Mouse (Mus musculus): Measurements from ENCODE around the gene D17Wsu92e. TPM values are rescaled to one million over a fixed set of nuclear protein-coding genes. Genes with fewer than 3 reads are reported as not detected.

The D17Wsu92e gene
- 10.0 and 11.0 TPM in 2 replicates for polyA plus RNA-seq (2014; fragmentation: Nextera tagmentation; extraction: Ambion mirVana)

- Histone ChIP-seq H3K4me1 (ENCODE audit: control insufficient read depth, insufficient read depth, low read length) (peaks cover 15% of the 10 kb centered on the region), H3K27ac (ENCODE audit: low read depth, low read length) (peak within 1 kb of the TSS; percentile 87), H3K27me3 (ENCODE audit: control insufficient read depth, insufficient read depth, low read length) (no peaks in the 10 kb centered on the region), H3K9me3 (ENCODE audit: control insufficient read depth, low read length) (no peaks in the 10 kb centered on the region), H3K9ac (replicated peaks; ENCODE audit: low read depth, low read length) (peak within 1 kb of the TSS; percentile 93), H3K4me3 (ENCODE audit: low read depth, low read length) (peak within 1 kb of the TSS; percentile 90), H3K36me3 (ENCODE audit: control insufficient read depth, insufficient read depth, low read length) (no peaks in the 10 kb centered on the region), H3K4me2 (ENCODE audit: low read depth, low read length) (peak within 1 kb of the TSS; percentile 62)
- ATAC-seq (ENCODE audit: low read depth), result peak; percentile 96
- 4% methylated on average over 29 of the region's 56 CpGs for WGBS
Measured at GRCm38 (mm10) chr17:27820568-27821406, at the start of gene D17Wsu92e. Gene D17Wsu92e, minus strand, starts transcription at chr17:27820648.

GRCm38 (mm10) chr17:27866737-27867136 is 46.3 kb upstream of the D17Wsu92e start:
- 96% methylated on average over 4 of the region's 4 CpGs for WGBS
- H3K36me3 ChIP-seq (ENCODE audit: control insufficient read depth, insufficient read depth, low read length), result no peaks in the 10 kb centered on the region

GRCm38 (mm10) chr17:27865461-27865860 is 45.0 kb upstream of the D17Wsu92e start:
- Histone ChIP-seq H3K9ac (replicated peaks; ENCODE audit: low read depth, low read length) (no peak overlapping the region), H3K27ac (ENCODE audit: low read depth, low read length) (no peak overlapping the region), H3K4me3 (ENCODE audit: low read depth, low read length) (no peak overlapping the region), H3K36me3 (ENCODE audit: control insufficient read depth, insufficient read depth, low read length) (no peaks in the 10 kb centered on the region), H3K27me3 (ENCODE audit: control insufficient read depth, insufficient read depth, low read length) (no peaks in the 10 kb centered on the region), H3K4me1 (ENCODE audit: control insufficient read depth, insufficient read depth, low read length) (no peaks in the 10 kb centered on the region), H3K9me3 (ENCODE audit: control insufficient read depth, low read length) (no peaks in the 10 kb centered on the region), H3K4me2 (ENCODE audit: low read depth, low read length) (no peak overlapping the region)
- no peak for ATAC-seq (ENCODE audit: low read depth)
- 58% methylated on average over 2 of the region's 2 CpGs for WGBS

More at GRCm38 (mm10) chr17:27866737-27867136, 46.3 kb upstream of the D17Wsu92e start:
- Histone ChIP-seq H3K4me2 (ENCODE audit: low read depth, low read length) (no peak overlapping the region), H3K4me3 (ENCODE audit: low read depth, low read length) (no peak overlapping the region), H3K9me3 (ENCODE audit: control insufficient read depth, low read length) (no peaks in the 10 kb centered on the region), H3K27ac (ENCODE audit: low read depth, low read length) (no peak overlapping the region), H3K4me1 (ENCODE audit: control insufficient read depth, insufficient read depth, low read length) (no peaks in the 10 kb centered on the region), H3K9ac (replicated peaks; ENCODE audit: low read depth, low read length) (no peak overlapping the region), H3K27me3 (ENCODE audit: control insufficient read depth, insufficient read depth, low read length) (no peaks in the 10 kb centered on the region)
- no peak for ATAC-seq (ENCODE audit: low read depth)

GRCm38 (mm10) chr17:27859131-27859530 is 38.7 kb upstream of the D17Wsu92e start:
- H3K27me3 ChIP-seq (ENCODE audit: control insufficient read depth, insufficient read depth, low read length), result no peaks in the 10 kb centered on the region
- no peak overlapping the region for H3K4me2 ChIP-seq (ENCODE audit: low read depth, low read length)
- 37% methylated on average over 2 of the region's 2 CpGs for WGBS
- H3K9ac ChIP-seq (replicated peaks; ENCODE audit: low read depth, low read length), result no peak overlapping the region
- no peak overlapping the region for H3K27ac ChIP-seq (ENCODE audit: low read depth, low read length)
- no peak overlapping the region for H3K4me3 ChIP-seq (ENCODE audit: low read depth, low read length)
- no peak for ATAC-seq (ENCODE audit: low read depth)
- no peaks in the 10 kb centered on the region for H3K9me3 ChIP-seq (ENCODE audit: control insufficient read depth, low read length)
- H3K4me1 ChIP-seq (ENCODE audit: control insufficient read depth, insufficient read depth, low read length), result peaks cover 22% of the 10 kb centered on the region
- no peaks in the 10 kb centered on the region for H3K36me3 ChIP-seq (ENCODE audit: control insufficient read depth, insufficient read depth, low read length)

- 39% methylated on average over 11 of the region's 11 CpGs for WGBS
Measured at GRCm38 (mm10) chr17:27857649-27858475, 37.4 kb upstream of the D17Wsu92e start.

GRCm38 (mm10) chr17:27856798-27857648 is 36.6 kb upstream of the D17Wsu92e start:
- peak; percentile 62 for ATAC-seq (ENCODE audit: low read depth)
- 2% methylated on average over 52 of the region's 52 CpGs for WGBS
- no peaks in the 10 kb centered on the region for H3K9me3 ChIP-seq (ENCODE audit: control insufficient read depth, low read length)
- peaks cover 6% of the 10 kb centered on the region; the same call in 1 of the 2 replicates for H3K36me3 ChIP-seq (ENCODE audit: control insufficient read depth, insufficient read depth, low read length)
- peak overlapping the region; percentile 52 for H3K9ac ChIP-seq (replicated peaks; ENCODE audit: low read depth, low read length)
- peak overlapping the region; percentile 84 for H3K4me3 ChIP-seq (ENCODE audit: low read depth, low read length)
- peak overlapping the region; percentile 80 for H3K27ac ChIP-seq (ENCODE audit: low read depth, low read length)
- peaks cover 22% of the 10 kb centered on the region for H3K4me1 ChIP-seq (ENCODE audit: control insufficient read depth, insufficient read depth, low read length)
- peak overlapping the region; percentile 69 for H3K4me2 ChIP-seq (ENCODE audit: low read depth, low read length)
- H3K27me3 ChIP-seq (ENCODE audit: control insufficient read depth, insufficient read depth, low read length), result no peaks in the 10 kb centered on the region

More at GRCm38 (mm10) chr17:27857649-27858475, 37.4 kb upstream of the D17Wsu92e start:
- no peaks in the 10 kb centered on the region for H3K27me3 ChIP-seq (ENCODE audit: control insufficient read depth, insufficient read depth, low read length)
- peak overlapping the region; percentile 84 for H3K4me3 ChIP-seq (ENCODE audit: low read depth, low read length)
- peak overlapping the region; percentile 52 for H3K9ac ChIP-seq (replicated peaks; ENCODE audit: low read depth, low read length)
- H3K4me1 ChIP-seq (ENCODE audit: control insufficient read depth, insufficient read depth, low read length), result peaks cover 22% of the 10 kb centered on the region
- ATAC-seq (ENCODE audit: low read depth), result no peak
- H3K27ac ChIP-seq (ENCODE audit: low read depth, low read length), result no peak overlapping the region
- peak overlapping the region; percentile 69 for H3K4me2 ChIP-seq (ENCODE audit: low read depth, low read length)
- H3K36me3 ChIP-seq (ENCODE audit: control insufficient read depth, insufficient read depth, low read length), result no peaks in the 10 kb centered on the region
- H3K9me3 ChIP-seq (ENCODE audit: control insufficient read depth, low read length), result no peaks in the 10 kb centered on the region

GRCm38 (mm10) chr17:27856265-27856797 is 35.9 kb upstream of the D17Wsu92e start, which contains the start of gene Uhrf1bp1:
Gene Uhrf1bp1, plus strand, starts transcription at chr17:27856441.
- peak within 1 kb of the TSS; percentile 84 for H3K4me3 ChIP-seq (ENCODE audit: low read depth, low read length)
- H3K9me3 ChIP-seq (ENCODE audit: control insufficient read depth, low read length), result no peaks in the 10 kb centered on the region
- ATAC-seq (ENCODE audit: low read depth), result peak; percentile 91
- 0% methylated on average over 42 of the region's 54 CpGs for WGBS
- H3K27me3 ChIP-seq (ENCODE audit: control insufficient read depth, insufficient read depth, low read length), result no peaks in the 10 kb centered on the region
- peak within 1 kb of the TSS; percentile 80 for H3K27ac ChIP-seq (ENCODE audit: low read depth, low read length)
- H3K4me2 ChIP-seq (ENCODE audit: low read depth, low read length), result peak within 1 kb of the TSS; percentile 69
- peak within 1 kb of the TSS; percentile 52 for H3K9ac ChIP-seq (replicated peaks; ENCODE audit: low read depth, low read length)
- H3K4me1 ChIP-seq (ENCODE audit: control insufficient read depth, insufficient read depth, low read length), result peaks cover 22% of the 10 kb centered on the region
- H3K36me3 ChIP-seq (ENCODE audit: control insufficient read depth, insufficient read depth, low read length), result peaks cover 8% of the 10 kb centered on the region; the same call in 1 of the 2 replicates

- H3K9ac ChIP-seq (replicated peaks; ENCODE audit: low read depth, low read length), result no peak overlapping the region
- no peaks in the 10 kb centered on the region for H3K4me1 ChIP-seq (ENCODE audit: control insufficient read depth, insufficient read depth, low read length)
- no peak overlapping the region for H3K4me2 ChIP-seq (ENCODE audit: low read depth, low read length)
- peaks cover 39% of the 10 kb centered on the region for H3K36me3 ChIP-seq (ENCODE audit: control insufficient read depth, insufficient read depth, low read length)
- no peaks in the 10 kb centered on the region for H3K27me3 ChIP-seq (ENCODE audit: control insufficient read depth, insufficient read depth, low read length)
- H3K27ac ChIP-seq (ENCODE audit: low read depth, low read length), result no peak overlapping the region
- WGBS, result 82% methylated on average over 3 of the region's 3 CpGs
- H3K4me3 ChIP-seq (ENCODE audit: low read depth, low read length), result no peak overlapping the region
- H3K9me3 ChIP-seq (ENCODE audit: control insufficient read depth, low read length), result no peaks in the 10 kb centered on the region
- no peak for ATAC-seq (ENCODE audit: low read depth)
Measured at GRCm38 (mm10) chr17:27851076-27851475, 30.6 kb upstream of the D17Wsu92e start.

Measured in neural tube, embryonic 14.5 days (tissue).